Mouse (Mus musculus) macrophage (primary cell): Measurements from ENCODE around the gene Ikzf1. TPM values are rescaled to one million over a fixed set of nuclear protein-coding genes. Genes with fewer than 3 reads are reported as not detected.
A peak's percentile ranks its signal among the peaks of the same experiment; 100 is the strongest.

Experiments
- H3K27ac ChIP-seq: fragments of 350-480 bp; formaldehyde crosslinking; 2 replicates; pipeline ENCODE4 v1.9.0; 2021
- H3K36me3 ChIP-seq: fragments of 350-480 bp; formaldehyde crosslinking; 2 replicates; pipeline ENCODE4 v1.9.0; 2021; ENCODE audit errors: inconsistent target
- H3K4me3 ChIP-seq: fragments of 350-480 bp; formaldehyde crosslinking; 2 replicates; pipeline ENCODE4 v1.9.0; 2021; ENCODE audit errors: inconsistent target
- H3K79me2 ChIP-seq: fragments of 350-480 bp; formaldehyde crosslinking; 2 replicates; pipeline ENCODE4 v1.9.0; 2021; ENCODE audit errors: inconsistent target
- WGBS: methylation state at CpG from one replicate; pipeline ENCODE4 v1.1.7; 2026; ENCODE audit warnings: inconsistent platforms; ENCODE audit not compliant: missing documents; 5-methylcytosine and 5-hydroxymethylcytosine counted together
- polyA plus RNA-seq: library from polyadenylated mRNA; stranded (reverse); fragments of 250-400 nt; gene quantifications from 3 replicates; pipeline ENCODE4 v1.2.4, GENCODE M21; 2018; ENCODE audit warnings: inconsistent platforms

Gene Ikzf1
- polyA plus RNA-seq, 1 experiment from 2014 or later: 28.8 TPM

DNA sequence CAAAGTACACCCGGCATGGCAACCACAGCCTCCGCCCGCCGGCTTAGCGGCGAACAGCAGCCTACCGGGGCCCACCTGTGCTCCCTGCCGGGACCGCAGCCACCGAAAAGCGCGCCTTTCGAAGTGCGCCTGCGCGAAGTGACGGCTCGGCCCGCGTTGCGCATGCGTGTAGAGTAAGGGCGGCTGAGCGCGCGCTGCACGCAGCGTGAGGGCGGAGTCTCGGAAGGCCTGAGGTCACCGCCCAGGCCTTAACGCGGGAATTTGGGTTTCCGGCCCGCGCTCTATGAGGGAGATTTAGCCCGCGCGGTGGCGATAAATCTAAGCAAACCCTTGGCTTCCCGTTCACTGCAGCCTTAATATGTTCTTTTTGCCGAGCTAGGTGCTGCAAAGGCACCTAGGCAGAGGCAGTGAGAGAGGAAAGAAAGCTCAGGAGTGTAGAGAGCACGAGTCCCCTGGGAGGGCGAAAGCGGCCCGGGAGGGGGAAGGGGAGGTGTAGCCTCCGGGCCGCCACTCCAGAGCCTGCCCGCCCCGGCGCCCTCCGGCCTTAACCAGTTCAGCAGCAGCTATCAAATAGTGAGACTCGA is 124.1 kb downstream of the Ikzf1 start, which contains the start of gene Fignl1:
Gene Fignl1, minus strand, starts transcription at position 143 of the 584 bp plus-strand sequence.
- Histone ChIP-seq H3K27ac (peak within 1 kb of the TSS; percentile 69), H3K79me2 (peaks cover 47% of the 10 kb centered on the region), H3K4me3 (peak within 1 kb of the TSS; percentile 55), H3K36me3 (no peaks in the 10 kb centered on the region)
- 1% methylated on average over 52 of the region's 53 CpGs for WGBS

DNA sequence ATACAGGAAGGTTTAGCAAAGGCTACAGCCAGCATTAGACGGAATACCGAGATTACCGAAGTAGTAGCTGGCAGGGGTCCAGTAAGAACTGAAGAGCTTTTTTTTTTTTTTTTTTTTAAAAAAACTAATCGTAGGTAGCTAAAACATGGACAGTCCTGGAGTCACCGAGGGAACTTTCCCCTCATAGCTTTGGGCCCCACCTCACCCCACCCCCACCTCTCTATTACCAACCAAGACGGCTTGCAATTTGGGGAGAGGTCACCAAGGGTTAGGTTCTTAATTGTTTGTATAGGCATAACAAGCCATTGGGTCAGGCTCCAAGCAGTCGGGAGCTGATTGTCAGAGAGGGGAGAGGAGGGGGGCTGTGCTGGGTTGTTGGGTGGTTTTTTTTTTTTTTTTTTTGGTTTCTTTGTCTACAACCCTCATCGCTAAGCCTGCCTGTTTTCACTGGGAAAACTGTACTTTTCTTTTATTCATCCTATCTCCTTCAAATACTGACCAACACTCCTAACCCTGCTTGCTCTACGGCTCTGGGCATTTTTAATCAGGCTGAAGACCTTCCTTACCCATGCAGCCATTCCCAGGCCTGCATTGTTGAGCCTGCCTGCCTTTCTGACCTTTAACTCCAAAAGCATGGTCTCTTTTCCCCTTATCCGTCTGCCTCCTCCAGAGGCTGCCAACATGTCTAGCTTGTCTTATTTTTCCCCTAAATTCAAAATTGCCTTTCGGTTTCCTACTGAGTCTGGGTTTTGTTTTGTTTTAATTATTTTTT is 124.8 kb downstream of the Ikzf1 start:
- WGBS: 30% methylated on average over 9 of the region's 11 CpGs
- peaks cover 40% of the 10 kb centered on the region for H3K79me2 ChIP-seq
- H3K27ac ChIP-seq: peak overlapping the region; percentile 69
- peak overlapping the region; percentile 55 for H3K4me3 ChIP-seq
- H3K36me3 ChIP-seq: no peaks in the 10 kb centered on the region

DNA sequence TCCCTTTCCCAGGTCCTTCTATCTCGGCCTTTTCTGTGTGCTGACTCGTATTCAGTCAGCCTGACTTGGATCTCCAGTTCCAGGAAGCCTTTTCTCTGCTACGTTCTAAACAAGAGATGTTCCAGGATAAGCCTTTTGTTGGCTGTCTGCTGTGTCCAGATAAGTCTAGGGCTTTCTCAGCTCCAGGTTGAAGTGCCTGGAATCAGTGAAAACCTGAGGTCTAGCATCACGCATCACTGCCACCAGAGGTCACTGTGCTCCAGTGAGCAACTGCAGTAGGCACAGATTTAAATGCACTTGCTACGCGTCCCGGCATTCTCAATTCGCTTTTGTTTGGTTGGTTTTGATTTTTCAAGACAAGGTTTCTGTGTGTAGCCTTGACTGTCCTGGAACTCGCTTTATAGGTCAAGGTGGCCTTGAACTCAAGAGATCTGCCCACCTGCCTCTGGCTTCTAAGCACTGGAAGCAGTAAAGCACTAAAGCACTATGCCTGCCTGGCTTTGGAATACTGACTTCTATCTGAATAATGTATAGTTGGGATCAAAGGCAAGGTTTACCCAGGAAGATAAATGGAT is 127.2 kb downstream of the Ikzf1 start:
- H3K36me3 ChIP-seq: no peaks in the 10 kb centered on the region
- WGBS: 27% methylated on average over 9 of the region's 9 CpGs
- no peak overlapping the region for H3K4me3 ChIP-seq
- peak overlapping the region; percentile 35; the same call in 1 of the 2 replicates for H3K27ac ChIP-seq
- H3K79me2 ChIP-seq: peaks cover 16% of the 10 kb centered on the region

DNA sequence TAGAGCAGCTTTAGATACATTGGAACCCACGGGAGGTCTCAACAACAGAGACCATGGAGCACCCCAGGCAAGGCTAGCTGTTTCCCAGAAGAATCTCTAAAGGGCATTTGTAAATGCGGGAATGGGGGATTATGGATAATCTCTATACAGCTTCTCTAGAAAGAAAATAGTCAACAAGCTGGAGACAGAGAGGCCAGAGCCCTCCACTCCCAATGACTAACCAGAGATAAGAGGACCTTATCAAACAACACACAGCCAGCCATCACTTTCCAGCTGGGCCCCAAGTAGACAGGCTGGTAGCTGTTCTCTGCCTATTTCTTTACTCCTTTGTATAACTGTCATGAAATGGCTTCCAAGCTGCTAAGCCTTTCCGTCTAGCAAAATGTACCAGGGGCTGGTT is 130.9 kb downstream of the Ikzf1 start:
- Histone ChIP-seq H3K4me3 (no peak overlapping the region), H3K79me2 (no peaks in the 10 kb centered on the region), H3K36me3 (no peaks in the 10 kb centered on the region), H3K27ac (no peak overlapping the region)
- WGBS: 100% methylated on average over 3 of the region's 3 CpGs

DNA sequence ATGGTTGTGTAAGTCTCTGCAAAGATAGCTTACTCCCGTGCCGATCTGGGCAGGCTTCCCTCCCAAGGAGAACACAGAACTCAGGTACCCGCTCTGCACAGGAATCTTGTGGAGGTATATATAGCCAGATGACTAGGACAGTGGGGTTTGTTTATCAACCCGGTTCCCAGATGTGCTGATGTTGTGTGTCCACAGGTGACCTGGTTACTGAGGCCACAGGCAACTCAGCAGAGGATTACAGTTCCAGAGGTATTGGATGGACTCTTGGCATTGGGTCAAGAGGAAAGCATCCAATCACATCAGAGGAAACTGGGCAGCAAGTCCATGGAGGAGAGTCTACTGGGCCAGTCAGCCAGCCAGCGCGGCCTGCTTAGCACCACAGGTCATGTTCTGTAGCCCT is 134.0 kb downstream of the Ikzf1 start:
- Histone ChIP-seq H3K79me2 (no peaks in the 10 kb centered on the region), H3K4me3 (no peak overlapping the region), H3K27ac (peak overlapping the region; percentile 77), H3K36me3 (no peaks in the 10 kb centered on the region)
- 93% methylated on average over 6 of the region's 6 CpGs for WGBS

DNA sequence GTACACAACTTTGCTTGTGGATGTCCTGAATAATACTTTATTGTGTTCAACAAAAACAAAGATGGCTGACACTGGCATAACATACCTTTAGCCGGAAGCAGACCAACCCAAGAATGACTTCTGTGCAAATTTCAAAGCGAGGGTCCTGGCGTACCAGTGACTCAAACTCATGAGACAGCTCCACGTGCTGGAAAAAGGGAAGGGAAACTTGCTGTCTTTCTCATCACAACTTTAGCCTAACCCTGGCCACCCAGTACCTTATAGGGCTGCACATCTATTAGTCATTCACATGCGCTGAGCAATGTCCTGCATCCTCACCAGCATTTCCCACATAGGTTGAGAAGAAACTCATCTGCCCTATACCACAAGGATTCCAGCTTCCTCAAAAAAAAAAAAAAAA is 134.4 kb downstream of the Ikzf1 start:
- no peak overlapping the region for H3K4me3 ChIP-seq
- H3K36me3 ChIP-seq: no peaks in the 10 kb centered on the region
- 46% methylated on average over 5 of the region's 5 CpGs for WGBS
- H3K79me2 ChIP-seq: no peaks in the 10 kb centered on the region
- peak overlapping the region; percentile 77 for H3K27ac ChIP-seq

DNA sequence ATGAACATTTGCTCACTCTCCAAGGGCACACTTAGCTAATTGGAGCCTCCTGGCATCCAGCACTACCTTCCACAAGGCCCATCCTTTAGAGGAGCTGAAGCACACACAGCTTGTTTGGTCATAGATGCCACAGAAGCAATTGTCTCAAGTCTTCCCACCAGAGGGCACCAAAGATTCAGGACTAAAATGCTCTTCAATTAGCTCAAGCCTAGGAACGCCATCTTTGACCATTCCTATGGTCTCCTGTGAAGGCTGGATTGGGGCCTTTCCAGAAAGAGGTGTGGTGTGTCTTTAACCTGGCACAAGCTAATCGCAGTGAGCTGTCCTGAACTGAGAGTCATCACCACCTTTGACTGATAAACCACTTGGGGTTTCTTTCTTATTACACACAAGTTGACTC is 135.4 kb downstream of the Ikzf1 start:
- Histone ChIP-seq H3K79me2 (no peaks in the 10 kb centered on the region), H3K4me3 (no peak overlapping the region), H3K27ac (peak overlapping the region; percentile 75), H3K36me3 (no peaks in the 10 kb centered on the region)
- WGBS: 14% methylated on average over 2 of the region's 2 CpGs

DNA sequence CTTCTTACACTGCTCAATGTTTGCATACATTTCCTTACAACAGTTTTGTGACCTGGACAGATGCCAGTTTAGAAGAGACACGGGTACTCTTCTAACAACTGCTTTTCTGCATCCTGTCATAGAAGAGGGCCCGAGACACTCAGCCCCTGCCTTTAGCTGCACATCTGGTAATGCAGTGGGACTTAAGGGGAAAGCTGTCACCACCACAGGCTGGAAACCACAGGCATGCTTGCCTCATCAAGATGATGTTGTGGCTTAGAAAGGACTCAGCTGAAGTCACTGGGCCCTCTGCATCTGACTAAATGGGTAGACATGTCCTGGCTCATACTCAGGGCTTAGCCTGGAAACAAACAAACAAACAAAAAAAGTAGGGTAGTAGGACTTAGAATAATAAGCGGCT is 135.9 kb downstream of the Ikzf1 start:
- Histone ChIP-seq H3K36me3 (no peaks in the 10 kb centered on the region), H3K27ac (peak overlapping the region; percentile 75), H3K4me3 (no peak overlapping the region), H3K79me2 (no peaks in the 10 kb centered on the region)
- WGBS: 43% methylated on average over 3 of the region's 3 CpGs

DNA sequence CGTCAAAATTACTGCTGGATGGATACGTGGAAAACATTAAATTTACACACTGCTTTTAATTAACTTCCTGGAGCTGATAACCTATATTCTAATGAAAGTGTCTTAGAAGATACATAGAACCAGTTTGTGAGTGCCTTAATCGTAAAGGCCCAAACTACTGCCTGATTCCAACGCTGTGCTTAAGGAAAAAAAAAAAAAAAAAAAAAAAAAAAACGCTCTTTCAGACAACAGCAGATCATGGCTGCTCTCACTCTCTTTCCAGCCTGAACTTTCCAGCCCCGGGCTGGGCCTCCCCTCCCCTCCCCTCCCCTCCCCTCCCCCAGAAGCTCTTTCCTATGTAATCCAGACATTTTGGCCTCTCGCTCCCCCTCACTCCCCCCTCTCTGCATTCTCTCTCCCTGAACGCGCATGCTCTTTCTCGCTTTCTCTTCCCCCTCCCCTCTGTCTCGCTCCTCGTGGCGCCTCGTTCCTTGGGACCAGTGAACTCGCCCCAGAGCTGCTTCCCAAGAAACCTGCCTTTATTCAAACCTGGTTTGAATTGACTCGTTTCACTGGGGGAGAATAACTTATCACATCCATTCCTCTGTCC is 136.7 kb downstream of the Ikzf1 start:
- Histone ChIP-seq H3K36me3 (no peaks in the 10 kb centered on the region), H3K27ac (no peak overlapping the region), H3K79me2 (no peaks in the 10 kb centered on the region), H3K4me3 (no peak overlapping the region)
- 89% methylated on average over 13 of the region's 16 CpGs for WGBS

Other genes starting within 250 kb of the Ikzf1 start
- 0.26 to 1.0 TPM (median 0.42 TPM) in 3 replicates for gene Spata48, start 222.9 kb upstream of the Ikzf1 start, polyA plus RNA-seq
- gene Zpbp, start 222.6 kb upstream of the Ikzf1 start, polyA plus RNA-seq: 0.10 to 0.17 TPM (median 0.15 TPM) in 3 replicates
- gene 4930512M02Rik, start 57.2 kb upstream of the Ikzf1 start, polyA plus RNA-seq: not detected in 3 replicates
- gene Fignl1, start 124.0 kb downstream of the Ikzf1 start, polyA plus RNA-seq: 1.3 to 21.2 TPM (median 4.0 TPM) in 3 replicates
- gene Ddc, start 213.1 kb downstream of the Ikzf1 start, polyA plus RNA-seq: not detected in 3 replicates